Mouse (Mus musculus) hematopoietic stem cell, adult 5-6 weeks (primary cell): ENCODE measurements around the gene Asb16. TPM values are rescaled to one million over a fixed set of nuclear protein-coding genes. Genes with fewer than 3 reads are reported as not detected.

Experiments
- ATAC-seq, 2 experiments: fragments of 125-278 bp in 1 of 2; replicated peaks in 1 of 2; 2 replicates each; pipeline ENCODE4 v1.8.0; 2016 to 2017; ENCODE audit warnings: inconsistent platforms in 2 of 2, mild to moderate bottlenecking in 2 of 2, moderate number of reproducible peaks in 2 of 2, low read depth in 1 of 2, moderate TSS enrichment in 1 of 2; ENCODE audit not compliant: low FRiP score in 2 of 2, poor library complexity in 2 of 2, severe bottlenecking in 2 of 2, insufficient read depth in 1 of 2, low TSS enrichment in 1 of 2
- total RNA-seq: library from RNA; stranded (forward); fragments of 172-1452, 232-1000 nt; gene quantifications from 2 replicates; pipeline ENCODE4 v1.2.3, GENCODE M21; 2017

The Asb16 gene
- total RNA-seq, 1 experiment from 2014 or later: not detected

DNA sequence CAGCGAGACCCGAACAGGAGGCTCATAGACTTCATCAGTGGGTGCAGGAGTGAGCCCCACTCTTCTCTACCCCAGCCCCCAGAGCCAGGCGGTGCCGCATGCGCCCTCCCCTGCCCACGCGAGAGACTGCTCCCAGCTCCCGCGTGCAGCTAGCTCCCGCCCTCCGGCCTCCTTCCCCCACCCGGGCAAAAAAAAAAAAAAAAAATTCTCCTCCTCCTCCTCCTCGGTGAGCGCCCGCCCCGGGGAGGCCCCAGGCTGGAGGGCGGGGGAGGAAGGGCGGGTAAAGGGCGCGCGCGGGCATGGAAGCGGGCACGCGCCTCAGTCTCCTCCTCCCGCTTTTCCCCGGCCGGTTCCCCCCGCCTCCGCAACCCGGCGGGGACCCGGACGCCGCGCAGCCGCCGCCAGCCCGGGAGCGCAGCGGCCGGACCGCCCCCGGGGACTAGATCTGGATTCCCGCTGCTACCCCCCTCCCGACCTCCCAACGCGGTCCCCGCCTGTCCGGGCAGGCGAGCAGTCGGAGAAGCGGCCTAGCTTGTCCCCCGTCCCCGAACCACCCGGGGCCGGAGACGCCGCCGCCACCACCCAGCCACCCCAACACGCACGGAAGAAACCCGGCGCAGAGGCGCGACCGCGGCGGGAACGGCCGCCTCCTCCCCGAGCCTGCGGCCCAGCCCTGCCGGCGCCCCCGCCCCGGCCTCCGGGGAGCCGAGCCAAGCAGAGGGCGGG lies 48.2 kb downstream of the Asb16 start:
- peak; percentile 20 to 49; a peak in 2 of 4 replicates for ATAC-seq

DNA sequence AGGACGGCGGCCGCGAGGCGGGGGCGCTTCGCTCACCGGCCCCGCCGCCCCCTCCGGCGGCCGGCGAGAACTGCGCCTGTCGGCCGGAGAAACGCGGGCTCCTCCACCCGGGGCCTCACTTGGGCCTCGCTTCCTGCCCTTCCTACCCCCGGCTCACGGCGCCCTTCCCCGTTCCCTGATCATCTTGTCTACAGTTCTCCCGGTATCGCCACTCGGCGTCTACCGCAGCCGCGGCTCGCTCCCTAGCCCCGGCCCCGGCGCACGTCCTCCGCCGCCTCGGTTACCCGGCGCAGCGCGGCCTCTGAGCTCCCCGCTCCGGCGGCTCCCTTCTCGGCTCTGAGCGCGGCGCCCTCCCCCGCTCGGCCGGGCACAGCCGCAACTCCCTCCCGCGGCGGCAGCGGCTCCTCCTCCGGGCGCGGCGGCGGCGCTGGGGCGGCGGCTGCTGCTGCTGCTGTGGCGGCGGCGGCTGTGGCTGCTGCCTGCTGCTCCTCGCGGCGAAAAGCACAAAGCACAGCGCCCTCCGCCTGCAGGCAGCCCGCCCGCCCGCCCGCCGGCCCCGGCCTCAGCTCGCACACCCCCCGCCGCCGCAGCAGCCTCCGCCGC lies 48.9 kb downstream of the Asb16 start:
- no peak for ATAC-seq

DNA sequence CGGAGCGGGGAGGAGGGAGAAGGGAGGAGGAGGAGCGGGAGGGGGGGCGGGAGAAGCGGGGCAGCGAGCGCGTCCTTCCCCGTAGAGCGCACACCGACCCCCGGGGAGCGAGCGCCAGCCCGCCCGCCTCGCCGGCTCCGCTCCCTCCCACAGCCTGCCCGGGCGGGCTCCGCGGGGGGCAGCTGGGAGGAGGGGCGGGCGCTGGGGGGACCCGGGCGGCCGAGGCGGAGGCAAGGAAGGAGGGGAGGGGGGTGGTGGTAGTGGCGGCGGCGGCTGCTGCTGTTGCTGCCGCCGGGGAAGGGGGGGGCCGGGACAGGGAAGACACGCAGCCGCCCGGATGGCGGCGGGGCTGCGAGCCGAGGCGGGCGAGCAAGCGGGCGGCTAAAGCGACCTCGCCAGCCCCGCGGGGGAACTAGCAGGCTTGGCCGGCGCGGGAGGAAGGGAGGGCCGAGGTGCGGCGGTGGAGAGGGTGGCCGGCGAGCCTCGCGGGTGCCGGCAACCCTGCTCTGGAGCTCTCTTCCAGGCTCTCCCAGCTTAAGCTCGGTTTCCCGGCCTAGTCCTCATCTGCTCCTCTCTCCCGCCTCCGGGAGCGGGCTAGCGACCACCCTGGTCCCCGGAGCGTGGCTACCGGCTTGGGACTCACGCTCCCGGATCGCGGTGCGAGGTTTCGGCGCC lies 49.5 kb downstream of the Asb16 start:
- no peak for ATAC-seq

DNA sequence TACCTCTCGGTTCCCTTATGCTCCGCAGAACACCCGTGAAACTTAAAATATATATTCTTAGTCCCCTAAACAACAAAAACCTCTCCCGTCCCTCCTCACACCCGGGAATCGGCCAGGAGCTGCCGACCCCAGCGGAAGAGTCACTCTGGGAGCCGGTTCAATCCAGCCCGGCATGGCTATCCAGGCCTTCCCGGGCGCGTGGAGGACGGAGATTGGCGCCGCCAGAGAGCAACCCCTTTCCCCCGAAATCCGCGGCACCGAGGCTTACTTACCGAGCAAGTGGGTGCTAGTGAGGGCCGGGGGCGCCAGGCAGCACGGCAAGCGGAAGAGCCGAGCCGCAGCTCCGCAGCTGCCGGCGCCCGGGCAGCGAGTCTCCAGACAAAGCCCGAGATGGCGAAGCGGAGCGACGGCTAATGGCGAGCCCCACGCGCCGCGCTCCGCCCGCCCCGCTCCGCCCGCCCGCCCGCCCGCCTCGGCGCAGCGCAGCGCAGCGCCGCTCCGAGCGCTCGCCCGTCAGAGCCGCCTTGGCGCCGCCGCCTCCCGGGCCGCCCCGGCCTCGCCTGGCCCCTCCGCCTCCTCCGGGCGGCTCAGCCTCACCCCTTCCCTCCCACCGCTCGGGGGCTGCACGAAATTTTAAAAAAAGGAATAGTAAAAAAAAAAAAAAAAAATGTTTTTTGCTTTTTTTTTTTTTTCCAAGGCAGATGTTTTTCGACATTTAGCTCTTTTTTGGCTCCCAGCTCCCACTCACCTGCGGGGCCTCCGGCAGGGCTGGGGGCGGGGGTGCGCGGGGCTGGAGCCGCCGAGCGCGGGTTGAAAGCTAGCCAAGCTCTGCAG lies 50.2 kb downstream of the Asb16 start:
- ATAC-seq: no peak

DNA sequence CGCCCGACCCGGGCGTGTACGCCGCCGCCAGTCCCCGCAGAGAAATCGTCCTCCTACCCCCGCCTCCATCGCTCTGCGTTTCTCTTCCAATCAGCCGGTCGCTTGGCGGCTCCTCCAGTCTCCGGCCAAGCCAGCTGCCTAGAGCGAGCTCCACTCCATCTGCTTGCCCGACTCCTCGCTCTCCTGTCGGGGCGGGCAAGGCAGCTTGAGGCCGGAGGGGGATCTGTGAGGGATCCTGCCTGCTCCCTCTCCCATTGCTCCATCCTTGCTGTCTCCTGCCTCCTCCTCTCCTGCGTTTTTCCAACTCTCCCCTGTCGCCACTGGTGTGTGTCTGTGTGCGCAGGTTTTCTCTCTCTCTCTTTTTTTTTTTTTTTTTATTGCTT lies 50.9 kb downstream of the Asb16 start, which contains the start of gene Ubtf:
Gene Ubtf, minus strand, starts transcription at position 333 of the 383 bp plus-strand sequence.
- ATAC-seq: peak; percentile 43 to 63; a peak in 3 of 4 replicates

DNA sequence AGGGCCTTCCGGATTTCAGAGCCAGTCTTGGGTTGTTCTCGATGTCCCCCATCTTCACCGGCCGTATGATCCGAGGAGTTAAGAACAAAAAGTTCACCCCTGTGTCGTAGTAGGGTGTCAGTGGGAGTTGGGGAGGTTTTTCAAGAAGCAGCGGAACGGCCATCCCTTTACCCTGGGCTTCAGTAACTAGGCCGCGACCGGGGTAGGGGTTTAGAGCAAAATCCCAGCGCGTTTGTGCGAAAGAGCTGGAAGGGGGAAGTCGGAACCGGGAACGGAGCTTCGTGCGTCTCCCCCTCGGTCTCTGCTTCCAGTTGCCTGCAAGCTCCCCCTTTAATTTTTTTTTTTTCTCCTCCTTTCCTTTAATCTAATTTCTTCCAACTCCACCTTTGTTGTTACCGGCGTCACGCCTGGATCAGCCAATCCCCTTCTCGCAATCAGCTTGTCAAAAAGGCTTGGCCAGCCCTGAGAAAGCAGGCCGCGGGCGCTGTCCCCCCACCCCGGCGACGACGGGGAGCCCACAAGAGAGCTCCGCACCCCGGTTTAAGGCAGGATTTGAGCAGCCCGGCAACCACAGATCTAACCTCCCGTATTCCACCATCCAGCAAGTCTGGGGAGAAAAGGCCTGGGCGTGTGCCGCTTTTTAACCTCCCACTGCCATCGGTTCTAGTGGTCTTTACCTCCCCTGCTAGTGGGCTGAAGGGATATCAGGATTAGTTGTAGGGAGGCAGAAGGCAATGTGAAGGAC lies 51.6 kb downstream of the Asb16 start:
- peak; percentile 19 to 50 for ATAC-seq

DNA sequence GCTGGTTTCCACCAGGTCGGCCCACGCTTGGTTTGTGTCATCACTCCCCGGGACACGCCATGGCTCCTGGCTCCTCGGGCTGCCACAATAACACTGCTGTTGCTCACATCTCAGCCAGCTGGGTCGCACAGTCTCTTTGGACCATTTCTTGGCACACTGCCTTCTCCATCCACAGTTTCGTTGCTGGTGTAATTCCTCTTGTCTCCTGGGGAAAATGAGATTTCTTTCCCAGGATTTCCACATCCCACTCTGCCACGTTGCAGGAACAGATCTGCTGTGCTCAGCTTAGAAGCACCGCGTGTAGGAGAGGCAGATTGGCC lies 52.1 kb downstream of the Asb16 start:
- ATAC-seq: no peak

DNA sequence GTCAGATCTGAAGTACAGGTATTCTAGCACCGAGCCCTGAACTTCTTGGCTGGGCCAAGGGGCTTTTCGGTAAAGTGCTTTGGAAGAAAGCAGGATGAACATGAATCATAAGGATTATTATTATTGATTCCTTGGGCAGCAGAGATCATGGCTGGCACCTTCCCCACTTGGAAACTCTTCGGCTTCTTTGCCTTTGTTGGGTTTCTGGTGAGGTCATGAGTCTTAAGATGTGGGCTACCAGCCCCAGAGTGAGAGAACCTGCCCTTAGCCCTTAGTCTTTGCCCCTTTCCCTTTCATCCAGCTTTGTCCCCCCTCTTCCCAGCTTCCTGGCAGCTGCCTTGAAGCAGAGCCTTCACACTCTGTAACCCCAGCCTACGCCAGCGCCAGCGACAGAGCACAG lies 53.4 kb downstream of the Asb16 start:
- ATAC-seq: no peak

DNA sequence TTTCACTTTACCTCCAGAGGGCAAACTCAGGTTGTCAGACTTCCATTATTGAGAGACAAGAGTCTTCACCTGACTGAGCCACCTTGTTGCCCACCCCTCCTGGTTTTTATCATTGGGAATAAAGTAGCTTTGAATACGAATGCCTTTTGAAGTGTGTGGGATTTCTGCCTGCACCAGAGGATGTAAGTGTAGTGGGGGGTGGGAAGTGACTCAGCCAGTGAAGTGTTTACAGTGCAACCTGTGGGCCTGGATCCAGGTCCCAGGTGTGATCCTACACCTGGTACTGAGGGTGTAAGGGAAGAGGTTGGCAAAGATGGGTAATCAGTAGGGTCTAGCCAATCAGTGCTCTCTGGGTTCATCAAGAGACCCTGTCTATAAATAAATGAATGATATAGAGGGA lies 55.0 kb downstream of the Asb16 start:
- no peak for ATAC-seq

DNA sequence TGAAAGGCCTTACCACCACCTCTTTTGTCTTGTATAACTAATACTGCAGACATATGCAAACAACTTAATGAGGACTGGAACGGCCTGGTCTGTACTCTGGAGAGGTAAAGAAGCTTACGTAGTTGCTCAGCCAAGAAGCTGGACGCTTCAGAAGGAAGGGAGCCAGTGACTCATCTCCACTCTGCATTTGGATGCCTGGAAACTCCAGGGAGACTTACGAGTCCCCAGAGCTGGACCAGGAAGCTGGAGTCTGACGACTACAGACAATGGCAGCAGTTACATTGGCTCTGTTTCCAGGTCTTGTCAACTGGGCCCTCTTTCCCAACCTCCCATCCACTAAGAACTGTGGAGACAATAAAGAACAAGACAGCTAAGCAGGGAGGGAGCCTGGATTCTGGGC lies 58.7 kb downstream of the Asb16 start:
- no peak for ATAC-seq

DNA sequence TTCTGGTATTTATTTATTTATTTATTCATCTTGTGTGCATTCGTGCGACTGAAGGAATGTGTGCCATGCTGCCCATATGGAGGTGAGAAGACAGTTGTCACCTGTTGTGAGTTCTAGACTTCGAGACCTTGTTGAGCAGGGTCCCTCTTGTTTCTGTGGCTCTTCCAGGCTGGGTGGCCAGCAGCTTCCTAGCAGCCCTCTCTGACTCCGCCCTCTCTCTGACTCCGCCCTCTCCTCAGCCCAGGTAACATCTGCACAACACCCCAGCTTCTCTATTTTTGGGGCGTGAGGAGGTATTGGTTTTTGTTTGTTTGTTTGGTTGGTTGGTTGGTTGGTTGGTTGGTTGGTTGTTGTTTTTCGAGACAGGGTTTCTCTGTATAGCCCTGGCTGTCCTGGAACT lies 59.3 kb downstream of the Asb16 start:
- no peak for ATAC-seq

Other genes with a start within 250 kb of the Asb16 start
- 0.19 and 0.40 TPM in 2 replicates for gene Mpp3, start 240.3 kb upstream of the Asb16 start, total RNA-seq
- gene Cd300lg, start 227.2 kb upstream of the Asb16 start, total RNA-seq: not detected in 2 replicates
- 0.13 and 4.1 TPM in 2 replicates for gene Mpp2, start 180.2 kb upstream of the Asb16 start, total RNA-seq
- gene Ppy, start 167.4 kb upstream of the Asb16 start, total RNA-seq: not detected in 2 replicates
- not detected in 2 replicates for gene Pyy, start 160.9 kb upstream of the Asb16 start, total RNA-seq
- gene Nags, start 123.2 kb upstream of the Asb16 start, total RNA-seq: 0.31 and 0.65 TPM in 2 replicates
- 13.6 and 14.8 TPM in 2 replicates for gene Tmem101, start 112.3 kb upstream of the Asb16 start, total RNA-seq
- gene Lsm12, start 83.4 kb upstream of the Asb16 start, total RNA-seq: 50.5 and 74.3 TPM in 2 replicates
- 27.8 and 42.7 TPM in 2 replicates for gene G6pc3, start 79.1 kb upstream of the Asb16 start, total RNA-seq
- 13.2 and 25.3 TPM in 2 replicates for gene Hdac5, start 38.6 kb upstream of the Asb16 start, total RNA-seq
- gene BC030867, start 19.9 kb upstream of the Asb16 start, total RNA-seq: 3.6 and 4.9 TPM in 2 replicates
- 23.1 and 32.1 TPM in 2 replicates for gene Tmub2, start 16.2 kb downstream of the Asb16 start, total RNA-seq
- gene Atxn7l3, start 27.9 kb downstream of the Asb16 start, total RNA-seq: 24.4 and 26.5 TPM in 2 replicates
- 166 and 196 TPM in 2 replicates for gene Ubtf, start 51.0 kb downstream of the Asb16 start, total RNA-seq
- 3.7 and 9.8 TPM in 2 replicates for gene Slc4a1, start 97.5 kb downstream of the Asb16 start, total RNA-seq
- gene Rundc3a, start 124.7 kb downstream of the Asb16 start, total RNA-seq: 1.5 and 5.6 TPM in 2 replicates
- 24.3 and 28.5 TPM in 2 replicates for gene Slc25a39, start 139.2 kb downstream of the Asb16 start, total RNA-seq
- gene Grn, start 161.6 kb downstream of the Asb16 start, total RNA-seq: 28.1 and 35.6 TPM in 2 replicates
- 8.1 and 13.5 TPM in 2 replicates for gene Fam171a2, start 178.9 kb downstream of the Asb16 start, total RNA-seq
- gene Itga2b, start 201.4 kb downstream of the Asb16 start, total RNA-seq: 39.8 and 44.3 TPM in 2 replicates